Mouse (Mus musculus) adrenal gland, postnatal 4 days (tissue): ENCODE results near the gene Skil. TPM values are rescaled to one million over a fixed set of nuclear protein-coding genes. Genes with fewer than 3 reads are reported as not detected.
"Not testable (repeated sequence)": the region's sequence is repeated elsewhere in the genome, so short reads cannot be mapped to it uniquely, and the experiment has no call there.

Experiments used
- DNase-seq, 2 experiments: peaks; one replicate each; pipeline ENCODE4 v3.0.0; 2021 to 2022; ENCODE audit warnings: low spot score in 2 of 2, mixed read lengths in 2 of 2
- total RNA-seq, 2 experiments: library from RNA; stranded (reverse); gene quantifications; 2 replicates each; pipeline ENCODE4 v1.2.3; 2021

Skil gene
- total RNA-seq, 2 experiments from 2014 or later: 41.5 to 46.1 TPM

DNA sequence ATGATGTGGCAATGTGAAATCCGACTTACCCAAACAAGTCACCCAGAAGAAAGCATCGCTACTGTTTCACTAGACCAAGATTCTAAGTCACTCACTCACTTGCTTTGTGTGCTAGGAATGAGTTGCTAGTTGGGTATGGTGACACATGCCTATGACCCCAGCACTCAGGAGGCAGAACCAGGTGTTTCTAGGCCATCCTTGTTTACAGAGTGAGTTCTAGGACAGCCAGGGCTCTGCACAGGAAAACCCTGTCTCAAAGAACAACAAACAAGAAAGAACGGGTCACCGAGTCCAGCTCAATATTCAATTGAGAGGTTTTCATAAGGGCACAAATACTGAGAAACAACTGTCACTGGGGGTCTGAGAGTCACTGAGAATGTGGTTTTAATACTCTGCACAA, 28.2 kb downstream of the Skil start:
- no peak for DNase-seq

DNA sequence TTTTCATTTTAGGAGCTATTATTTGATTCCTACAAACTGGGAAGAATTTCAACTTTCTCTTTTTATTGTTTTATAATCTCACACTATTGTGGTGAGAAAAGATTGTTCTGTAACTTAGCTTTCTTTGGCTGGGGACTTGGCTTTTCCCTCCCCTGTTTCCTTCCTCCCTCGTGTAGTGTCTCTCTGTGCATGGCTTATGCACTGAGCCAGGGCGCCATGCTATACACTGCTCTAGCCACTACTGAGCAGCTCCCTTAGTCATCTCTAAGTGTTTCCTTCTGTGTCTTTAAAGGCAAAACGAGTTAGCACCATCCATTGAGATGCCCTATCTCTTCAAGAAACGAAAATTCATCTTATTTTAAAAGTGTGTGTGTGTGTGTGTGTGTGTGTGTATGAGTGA, 31.4 kb downstream of the Skil start:
- DNase-seq: no peak

DNA sequence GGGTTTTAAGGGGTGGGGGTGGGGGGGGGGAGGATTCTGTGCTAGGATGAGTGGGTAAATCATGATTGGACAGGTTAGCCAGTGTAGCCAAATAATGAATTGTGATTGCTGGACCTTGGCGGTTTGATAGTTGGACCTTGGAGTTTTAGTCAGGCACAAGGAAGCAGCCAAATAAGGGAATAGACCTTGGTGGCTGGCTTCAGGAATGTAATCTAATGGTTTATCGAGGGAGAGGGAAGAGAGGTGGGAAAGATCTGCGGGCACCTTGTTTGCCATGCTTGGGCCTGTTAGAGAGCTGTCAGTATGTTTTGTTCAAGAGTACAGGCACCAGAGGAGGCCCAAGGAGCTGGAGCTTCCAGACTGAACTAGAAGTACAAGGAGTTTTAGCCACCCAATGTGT, 32.0 kb downstream of the Skil start:
- DNase-seq: no peak

DNA sequence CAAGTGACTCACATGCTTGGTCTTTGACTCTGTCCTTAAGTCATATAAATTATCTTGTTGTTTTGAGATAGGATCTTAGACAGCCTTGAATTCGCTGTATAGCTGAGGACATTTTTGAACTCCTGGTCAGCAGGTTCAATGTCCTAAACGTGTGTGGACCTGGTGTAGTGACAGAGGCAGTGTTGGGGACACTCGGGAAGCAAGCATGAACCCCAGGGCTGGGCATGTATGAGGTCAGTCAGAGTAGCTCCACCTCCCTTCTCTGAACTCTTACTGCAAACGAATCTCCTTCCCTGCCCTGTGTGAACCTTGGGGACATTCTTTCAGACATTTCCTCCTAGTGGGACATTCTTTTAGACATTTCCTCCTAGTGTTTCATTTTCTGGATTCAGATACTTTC, 34.9 kb downstream of the Skil start:
- no peak for DNase-seq

DNA sequence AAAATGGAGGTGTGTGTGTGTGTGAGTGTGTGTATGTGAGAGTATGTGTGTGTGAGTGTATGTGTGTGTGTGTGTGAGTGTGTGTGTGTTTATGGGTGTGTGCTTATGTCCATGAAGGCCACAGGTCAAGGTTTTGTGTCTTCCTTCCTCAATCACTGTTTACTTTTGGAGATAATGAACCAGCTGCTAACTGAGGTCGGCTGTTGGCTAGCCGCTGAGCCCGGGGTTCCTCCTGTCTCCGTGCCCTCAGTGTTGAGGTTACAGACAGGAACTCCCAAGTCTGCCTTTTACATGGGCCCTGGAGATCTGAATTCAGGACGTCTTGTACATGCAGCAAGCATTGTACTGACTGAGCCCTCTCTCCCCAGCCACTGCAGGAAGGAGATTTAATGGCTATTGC, 38.8 kb downstream of the Skil start:
- no peak for DNase-seq

DNA sequence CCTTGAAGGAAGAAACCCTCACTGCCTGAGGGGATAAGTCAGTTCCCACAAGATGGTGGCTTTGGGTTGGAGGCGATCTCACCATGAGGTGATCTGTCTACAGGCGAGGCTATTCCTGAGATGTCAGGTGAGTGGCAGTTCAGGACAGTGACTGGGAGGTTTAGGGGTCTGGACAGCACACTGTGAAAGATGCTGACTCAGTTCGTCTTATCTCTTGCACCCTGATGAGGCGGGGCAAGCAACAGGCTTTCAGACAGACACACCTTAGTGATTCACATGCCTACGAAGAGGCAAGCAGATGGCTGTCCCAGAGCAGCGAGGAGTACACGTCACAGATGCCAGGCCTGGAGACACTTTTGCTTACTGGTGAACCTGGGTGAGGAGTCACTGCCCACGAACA, 39.4 kb downstream of the Skil start:
- no peak for DNase-seq

DNA sequence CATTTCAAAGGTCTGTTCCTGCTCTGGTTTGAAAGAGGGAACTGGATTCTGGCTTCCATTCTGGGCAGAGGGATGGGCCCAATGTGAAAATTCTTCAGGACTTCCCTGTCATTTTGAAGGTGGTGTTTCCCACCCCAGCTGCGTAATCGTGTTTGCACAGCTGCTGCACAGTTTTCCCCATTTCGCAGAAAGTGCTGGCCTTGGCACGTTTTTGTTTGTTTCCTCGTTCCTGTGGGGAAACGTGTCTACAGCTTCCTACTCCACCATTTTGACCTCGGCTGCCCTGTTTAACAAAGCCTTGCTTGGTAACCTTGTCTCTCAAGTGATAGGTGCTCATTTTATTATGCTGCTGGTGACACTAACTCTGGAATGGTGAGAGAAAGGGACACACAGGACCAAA, 39.8 kb downstream of the Skil start:
- DNase-seq: no peak

DNA sequence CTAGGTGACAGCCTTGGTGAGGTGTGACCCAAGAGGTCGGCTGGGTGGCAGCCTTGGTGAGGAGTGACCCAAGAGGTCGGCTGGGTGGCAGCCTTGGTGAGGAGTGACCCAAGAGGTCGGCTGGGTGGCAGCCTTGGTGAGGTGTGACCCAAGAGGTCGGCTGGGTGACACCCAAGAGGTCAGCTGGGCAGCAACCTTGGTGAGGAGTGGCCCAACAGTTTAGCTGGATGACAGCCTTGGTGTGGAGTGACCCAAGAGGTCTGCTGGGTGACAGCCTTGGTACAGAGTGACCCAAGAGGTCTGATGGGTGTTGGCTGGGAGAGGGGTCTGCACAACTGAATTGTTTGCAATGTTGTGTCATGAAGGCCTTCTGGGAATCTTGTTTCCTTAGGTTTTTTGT, 41.7 kb downstream of the Skil start:
- DNase-seq: not testable (repeated sequence)

DNA sequence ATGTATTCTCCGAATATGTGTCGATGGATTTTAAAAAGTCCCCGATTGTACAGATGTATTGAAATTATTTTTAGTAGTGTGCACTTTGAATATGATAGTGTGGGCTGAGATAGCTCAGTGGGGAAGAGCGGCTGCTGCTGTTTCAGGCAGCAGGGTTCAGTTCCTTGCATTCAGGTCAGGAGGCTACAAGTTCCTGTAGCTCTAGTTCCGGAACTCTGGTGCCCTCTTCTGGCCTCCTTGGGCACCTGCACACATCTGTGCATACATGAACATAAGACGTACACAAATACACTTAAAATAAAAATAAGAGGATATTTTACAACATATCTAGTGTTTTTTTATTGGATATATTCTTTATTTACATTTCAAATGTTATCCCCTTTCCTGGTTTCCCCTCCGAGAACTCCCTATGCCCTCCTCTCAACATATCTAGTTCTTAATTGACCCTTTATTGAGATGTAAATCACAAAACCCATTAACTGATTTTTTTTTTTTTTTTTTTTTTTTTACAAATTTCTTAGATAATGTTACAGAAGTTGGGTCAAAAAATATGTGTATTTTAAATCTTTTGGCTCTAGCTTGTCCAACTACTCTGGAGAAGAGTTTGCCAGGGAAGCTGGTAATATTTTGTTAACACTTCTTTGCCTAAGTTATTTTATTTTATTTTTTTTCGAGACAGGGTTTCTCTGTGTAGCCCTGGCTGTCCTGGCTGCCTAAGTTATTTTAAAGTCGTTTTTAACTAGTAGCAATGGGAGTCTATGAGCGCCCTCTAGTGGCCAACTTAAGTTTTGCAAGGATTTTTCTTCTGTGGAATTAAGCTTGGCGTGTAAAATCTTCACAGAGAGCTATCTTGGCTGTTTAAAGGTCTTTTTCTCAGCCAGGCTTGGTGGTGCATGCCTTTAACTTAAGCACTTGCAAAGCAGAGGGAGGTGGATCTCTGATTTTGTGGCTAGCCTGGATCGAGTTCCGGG, 43.9 kb downstream of the Skil start:
- peak in 1 of 2 experiments; percentile 59 for DNase-seq

DNA sequence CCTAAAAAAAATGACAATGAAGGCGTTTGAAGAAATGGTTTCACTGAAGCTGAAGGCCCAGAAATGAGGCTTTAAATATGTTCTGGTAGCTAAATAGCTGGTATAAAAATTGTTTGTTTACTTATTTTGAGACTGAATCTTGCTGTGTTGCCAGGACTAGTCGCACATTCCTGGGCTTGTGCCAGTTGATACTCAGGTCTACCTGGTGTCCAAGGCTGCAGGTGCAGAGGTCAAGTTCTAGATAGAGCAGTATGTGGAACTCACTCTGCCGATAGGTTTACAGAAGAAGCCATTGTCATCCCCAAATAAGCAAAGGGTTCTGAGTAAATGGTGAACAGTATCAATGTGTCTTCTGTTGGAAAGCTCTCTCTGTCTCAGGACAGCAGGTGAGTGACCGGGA, 46.8 kb downstream of the Skil start:
- no peak for DNase-seq

DNA sequence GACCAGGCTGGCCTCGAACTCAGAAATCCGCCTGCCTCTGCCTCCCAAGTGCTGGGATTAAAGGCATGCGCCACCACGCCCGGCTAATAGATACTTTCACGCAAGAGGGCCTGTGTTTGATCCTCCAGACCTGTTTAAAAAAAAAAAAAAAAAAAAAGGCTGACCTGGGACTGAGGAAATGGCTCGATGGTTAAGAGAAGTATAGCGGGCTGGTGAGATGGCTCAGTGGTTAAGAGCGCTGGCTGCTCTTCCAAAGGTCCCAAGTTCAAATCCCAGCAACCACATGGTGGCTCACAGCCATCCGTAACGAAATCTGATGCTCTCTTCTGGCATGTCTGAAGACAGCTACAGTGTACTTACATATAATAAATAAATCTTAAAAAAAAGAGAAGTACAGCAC, 50.4 kb downstream of the Skil start:
- DNase-seq: not testable (repeated sequence)

DNA sequence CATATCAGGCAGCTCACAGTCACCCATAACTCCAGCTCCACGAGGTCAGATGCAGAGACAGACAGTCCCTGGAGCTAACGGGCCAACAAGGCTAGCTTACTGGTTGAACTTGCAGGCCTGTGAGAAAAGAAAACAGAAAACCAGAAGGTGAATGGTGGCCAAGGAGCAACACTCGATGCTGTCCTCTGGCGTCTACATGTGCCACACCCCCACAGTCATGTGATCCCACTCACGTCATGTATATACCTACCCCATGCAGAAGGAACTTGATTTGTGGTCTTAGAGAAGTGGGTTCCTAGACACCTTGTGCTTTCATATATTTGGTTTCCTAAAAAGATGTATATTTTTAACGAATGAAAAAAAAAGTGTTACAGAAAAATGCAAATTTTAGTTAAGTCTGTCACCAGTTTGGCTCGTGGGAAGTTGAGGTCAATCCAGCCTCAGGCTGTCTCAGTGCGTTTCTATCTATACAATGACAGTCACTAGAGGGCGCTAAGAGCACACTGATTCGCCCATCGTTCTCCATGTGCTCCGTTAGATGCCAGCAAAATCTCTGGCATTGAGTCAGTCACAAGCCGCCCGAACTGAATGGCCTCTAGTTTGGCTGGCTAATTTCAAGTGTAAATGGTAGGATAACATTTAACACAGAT, 50.9 kb downstream of the Skil start:
- DNase-seq: no peak

DNA sequence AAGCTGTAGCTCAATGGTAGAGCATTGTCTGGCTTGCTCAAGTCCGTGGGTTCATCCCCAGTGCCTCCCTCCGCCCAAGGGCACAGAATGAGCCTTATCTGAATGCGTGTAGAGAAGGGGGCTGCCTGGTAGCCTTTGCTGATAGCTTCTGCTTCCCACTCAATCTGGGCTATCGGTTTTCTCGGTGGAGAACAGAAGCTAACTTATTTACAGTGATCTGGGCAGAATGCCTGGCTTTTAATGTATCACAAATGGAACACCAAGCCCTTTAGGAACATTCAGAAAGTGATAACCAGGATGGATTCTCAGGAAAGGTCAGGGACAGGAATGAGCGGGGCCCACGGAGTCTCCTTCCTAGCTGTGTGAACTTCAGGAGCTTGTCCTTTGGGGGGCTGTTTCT, 53.7 kb downstream of the Skil start:
- DNase-seq: no peak

DNA sequence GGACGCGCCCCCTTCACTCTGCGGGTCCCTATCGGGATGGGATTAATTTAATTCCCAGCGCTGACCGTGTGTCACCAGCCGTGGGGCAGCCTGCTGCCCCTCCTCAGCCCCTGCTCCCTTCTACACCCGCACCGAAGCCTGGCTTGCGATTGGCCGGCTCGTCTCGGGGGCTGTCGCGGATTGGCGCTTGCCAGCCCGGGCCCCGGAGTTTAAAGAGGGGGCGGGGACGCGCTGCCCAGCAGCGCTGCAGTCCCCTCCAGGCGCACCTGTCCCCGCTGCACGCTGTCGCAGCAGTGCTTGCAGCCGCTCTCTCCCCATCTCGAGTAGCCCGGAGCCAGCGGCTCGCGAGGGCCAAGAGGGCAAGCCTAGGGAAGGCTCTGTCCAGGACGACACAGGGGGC, 54.8 kb downstream of the Skil start, which contains the start of gene Cldn11:
Cldn11 (plus strand) TSS at position 215 of the 400 bp plus-strand sequence.
- DNase-seq: no peak

DNA sequence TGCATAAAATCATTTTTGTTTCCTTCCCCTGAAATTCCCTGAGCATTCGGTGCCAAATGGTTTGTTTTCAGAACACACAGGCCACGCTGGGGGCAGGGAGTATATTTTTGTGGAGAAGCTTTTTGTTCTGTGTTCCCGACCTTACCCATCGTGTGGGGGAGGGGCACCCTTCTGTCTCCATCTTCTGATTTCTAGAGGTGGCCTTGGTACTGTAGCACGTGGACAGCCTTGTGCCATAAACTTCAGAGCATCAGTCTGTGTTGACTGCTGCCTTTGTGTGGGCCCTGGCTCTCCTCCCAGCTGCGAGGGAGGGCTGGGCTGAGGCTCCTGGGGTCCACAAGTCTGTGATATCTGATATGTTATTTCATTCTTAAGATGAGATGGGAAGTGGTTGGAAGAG, 57.2 kb downstream of the Skil start:
- DNase-seq: no peak

DNA sequence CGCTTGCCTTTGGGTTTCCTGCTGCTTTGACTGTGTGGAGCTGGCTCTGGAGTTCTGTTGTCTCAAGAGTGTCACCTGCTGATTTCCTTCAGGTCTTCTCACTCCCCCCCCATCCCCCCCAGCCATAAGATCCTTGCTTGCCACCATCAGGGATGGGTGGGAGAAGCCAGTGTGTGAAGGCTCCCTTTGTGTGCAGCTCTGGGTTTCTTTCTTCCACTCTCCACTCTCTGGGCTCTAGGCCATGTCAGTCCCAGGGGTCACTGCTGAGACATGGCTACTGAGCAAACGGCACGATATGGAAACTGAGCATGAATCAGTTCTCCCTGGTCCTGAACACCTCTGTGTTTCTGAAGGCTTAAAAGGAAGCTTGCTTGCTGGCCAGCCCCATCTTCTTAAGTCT, 61.3 kb downstream of the Skil start:
- DNase-seq: no peak

DNA sequence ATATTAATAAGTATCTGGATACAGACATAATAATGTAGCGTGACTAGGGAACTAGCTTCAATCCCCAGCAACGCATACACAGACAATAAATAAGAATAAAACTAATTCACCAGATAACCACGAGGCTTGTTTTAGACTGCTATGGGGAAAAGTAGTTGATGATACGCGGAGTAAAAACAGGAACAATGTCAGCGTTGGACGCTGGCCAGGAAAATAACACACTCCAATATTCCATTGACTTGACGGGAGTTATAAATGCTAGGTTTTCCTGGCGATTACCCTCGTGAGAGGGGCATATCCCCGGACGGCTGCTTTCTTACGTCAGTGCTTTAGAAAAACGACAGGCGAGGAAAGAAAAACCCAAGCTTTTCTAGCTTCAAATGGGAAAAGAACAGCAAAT, 62.9 kb downstream of the Skil start:
- no peak for DNase-seq

DNA sequence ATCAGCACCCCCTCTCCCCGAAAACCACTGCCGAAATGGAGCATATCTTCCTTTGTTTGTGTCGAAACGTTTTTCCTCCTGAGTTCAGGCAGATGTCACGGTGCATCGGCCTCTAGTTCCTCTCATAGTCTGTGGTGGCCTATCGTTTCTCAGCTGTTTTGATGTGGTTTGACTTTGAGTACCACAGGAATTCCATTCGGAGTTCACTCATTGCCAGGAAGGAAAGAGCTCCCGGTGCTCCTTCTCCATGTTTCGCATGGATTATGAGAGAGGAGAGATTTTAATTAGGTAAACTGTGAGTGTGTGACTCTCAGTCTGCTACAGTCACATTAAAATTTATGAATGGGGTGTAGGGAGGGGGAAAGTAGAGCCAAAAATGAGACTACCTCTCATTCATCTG, 65.2 kb downstream of the Skil start:
- no peak for DNase-seq

DNA sequence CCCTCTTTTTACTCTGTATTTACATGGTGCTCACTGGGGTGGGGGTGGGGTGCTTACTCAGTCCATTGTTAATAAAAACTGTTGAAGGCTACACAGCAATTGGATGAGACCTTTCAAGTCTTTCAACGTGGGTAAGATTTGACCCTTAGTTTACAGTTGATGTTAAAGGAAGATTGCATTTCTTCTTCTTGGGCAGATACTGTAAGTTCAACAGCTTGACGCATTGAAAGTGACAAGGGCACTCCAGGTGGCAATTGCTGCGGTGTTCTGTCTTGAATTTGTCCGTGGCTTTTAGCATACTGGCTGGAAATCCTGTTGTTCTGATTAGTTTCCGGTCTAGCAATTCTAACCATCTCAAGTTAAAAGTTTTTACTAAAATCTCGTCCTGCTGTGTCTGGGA, 66.5 kb downstream of the Skil start:
- no peak for DNase-seq

DNA sequence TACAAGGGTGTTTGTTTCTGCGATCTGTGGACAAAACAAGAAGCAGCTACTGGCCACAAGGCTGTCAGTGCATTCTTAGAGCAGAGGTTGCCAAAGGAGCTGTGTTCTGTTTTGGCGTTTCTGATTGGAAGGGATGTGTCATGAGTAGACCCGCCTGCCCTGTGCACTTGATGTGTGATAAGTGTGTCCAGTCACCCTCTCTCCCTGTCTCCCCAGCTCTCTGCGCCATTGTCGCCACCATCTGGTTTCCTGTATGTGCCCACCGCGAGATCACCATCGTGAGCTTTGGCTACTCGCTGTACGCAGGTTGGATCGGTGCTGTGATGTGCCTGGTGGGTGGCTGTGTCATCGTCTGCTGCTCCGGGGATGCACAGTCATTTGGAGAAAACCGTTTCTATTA, 68.0 kb downstream of the Skil start:
- no peak for DNase-seq

DNA sequence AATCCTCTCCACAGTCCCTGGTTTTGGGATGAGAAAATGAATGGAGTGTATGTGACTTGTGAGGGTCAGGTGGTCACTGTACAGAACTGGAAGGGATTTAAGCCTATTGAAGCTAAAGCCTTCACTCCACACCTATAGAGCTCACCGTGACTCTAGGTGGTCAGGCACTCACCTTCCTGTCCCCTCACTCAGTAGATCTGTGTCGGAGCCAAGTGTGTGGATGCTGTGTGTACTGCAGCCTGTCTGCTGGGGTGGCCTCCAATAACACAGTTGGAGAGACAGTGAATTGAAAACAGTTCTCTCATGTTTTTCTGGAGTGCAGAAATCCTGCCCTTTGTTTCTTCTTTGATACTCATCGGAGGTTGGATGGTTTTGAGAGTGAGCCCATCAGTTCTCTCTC, 70.9 kb downstream of the Skil start:
- DNase-seq: no peak

DNA sequence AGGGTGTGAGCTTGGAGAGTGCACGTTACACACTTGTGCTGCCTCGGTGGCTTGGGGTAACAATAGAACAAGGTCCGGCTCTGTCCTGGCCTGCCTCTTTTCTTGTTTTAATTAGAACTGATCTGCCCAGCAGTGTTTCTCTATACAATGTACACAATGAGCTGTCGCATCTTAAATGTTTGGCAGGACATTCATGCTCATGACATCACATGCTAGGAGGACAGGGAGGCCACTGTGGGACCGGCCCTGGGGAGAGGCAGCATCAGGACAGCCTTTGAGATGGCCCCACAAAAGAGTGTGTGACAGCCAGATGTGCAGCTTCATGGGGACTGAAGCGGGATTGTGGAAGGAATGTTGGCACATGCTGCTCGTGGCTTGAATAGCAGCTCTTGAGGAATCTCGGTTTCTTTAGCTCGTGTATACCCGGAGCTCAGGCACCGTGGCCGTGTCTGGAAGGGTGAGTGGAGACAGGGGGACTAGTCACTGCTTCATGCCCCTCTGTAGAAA, 71.6 kb downstream of the Skil start:
- DNase-seq: no peak
